Mouse (Mus musculus) neural tube, embryonic 14.5 days (tissue): ENCODE results near the gene Rnasek. TPM values are rescaled to one million over a fixed set of nuclear protein-coding genes. Genes with fewer than 3 reads are reported as not detected.

Experiments used
- ATAC-seq: fragments of 200-750 bp; cut with Nextera tagmentation; 2 replicates; pipeline ENCODE4 v1.8.0; 2017; ENCODE audit warnings: low read depth, mild to moderate bottlenecking, moderate TSS enrichment, moderate library complexity
- H3K27ac ChIP-seq: fragments of 300-500 bp; sonication (generic); 2 replicates; pipeline ENCODE4 v1.5.1; 2014; ENCODE audit warnings: low read depth, mild to moderate bottlenecking, control low read depth, low read length, moderate library complexity, mixed read lengths
- H3K27me3 ChIP-seq: fragments of 300-500 bp; sonication (generic); 2 replicates; pipeline ENCODE4 v1.6.1; 2014; ENCODE audit warnings: low read length; ENCODE audit not compliant: control insufficient read depth, insufficient read depth
- H3K36me3 ChIP-seq: fragments of 300-500 bp; sonication (generic); 2 replicates; pipeline ENCODE4 v1.6.1; 2014; ENCODE audit warnings: low read length, mixed read lengths; ENCODE audit not compliant: control insufficient read depth, insufficient read depth
- H3K4me1 ChIP-seq: fragments of 300-500 bp; sonication (generic); 2 replicates; pipeline ENCODE4 v1.6.1; 2014; ENCODE audit warnings: low read length; ENCODE audit not compliant: control insufficient read depth, insufficient read depth
- H3K4me2 ChIP-seq: fragments of 300-500 bp; sonication (generic); 2 replicates; pipeline ENCODE4 v1.6.1; 2014; ENCODE audit warnings: mild to moderate bottlenecking, low read depth, low read length, control low read depth
- H3K4me3 ChIP-seq: fragments of 300-500 bp; sonication (generic); 2 replicates; pipeline ENCODE4 v1.5.1; 2014; ENCODE audit warnings: low read depth, low read length, control low read depth, mixed read lengths
- H3K9ac ChIP-seq: fragments of 300-500 bp; sonication (generic); replicated peaks from 2 replicates; pipeline ENCODE4 v1.6.1; 2014; ENCODE audit warnings: low read depth, mild to moderate bottlenecking, control low read depth, low read length, mixed read lengths
- H3K9me3 ChIP-seq: fragments of 300-500 bp; sonication (generic); 2 replicates; pipeline ENCODE4 v1.6.1; 2016; ENCODE audit warnings: low read length; ENCODE audit not compliant: control insufficient read depth
- WGBS: fragments of 180-500 bp; shearing (Covaris S2); extraction: QIAGEN DNeasy Blood & Tissue Kit; methylation state at CpG from one replicate; pipeline ENCODE4 v1.1.7; 2014; 5-methylcytosine and 5-hydroxymethylcytosine counted together
- polyA plus RNA-seq: library from polyadenylated mRNA; unstranded; fragments of >200 nt; fragmentation: Nextera tagmentation; extraction: Ambion mirVana; gene quantifications from 2 replicates; pipeline ENCODE4 v1.2.1, GENCODE M21; 2014

Rnasek gene
- polyA plus RNA-seq: 389 and 413 TPM in 2 replicates

DNA sequence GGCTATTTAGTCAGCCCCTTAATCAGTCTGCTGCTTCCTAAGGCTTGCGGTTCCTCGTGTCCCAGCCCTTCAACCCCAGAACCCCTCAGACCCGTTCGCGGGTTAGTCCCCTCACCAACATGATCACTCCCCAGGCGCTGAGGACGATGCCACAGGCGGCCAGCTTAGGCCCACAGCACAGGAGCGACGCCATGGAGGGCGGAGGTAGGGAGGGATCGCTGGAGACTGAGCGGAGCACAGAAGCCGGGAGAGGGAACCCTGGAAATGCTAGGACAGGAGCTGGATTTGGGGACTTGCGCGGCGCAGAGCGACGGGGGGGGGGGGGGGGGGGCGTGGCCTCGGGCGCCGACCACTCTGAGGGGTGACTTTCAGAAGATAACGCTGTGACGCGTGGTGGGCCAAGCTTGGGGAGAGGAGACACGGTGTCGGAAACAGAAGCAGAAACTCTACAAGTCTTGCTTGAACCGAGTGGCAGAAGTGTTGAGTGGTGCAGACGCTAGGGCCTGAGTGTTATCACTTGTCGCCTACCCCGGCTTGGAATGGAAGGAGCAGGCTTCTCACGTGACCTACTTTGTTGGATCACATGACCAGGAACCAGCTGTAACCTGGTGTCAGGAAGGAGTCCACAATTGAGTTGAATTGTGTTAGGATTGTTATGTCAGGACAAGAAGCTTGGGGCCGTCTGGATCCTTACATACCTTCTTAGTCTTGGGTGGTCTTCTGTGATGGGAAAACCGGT is at the start of gene Rnasek, which contains the start of gene Gm21988:
TSS of gene Rnasek (minus strand) at position 302 of the 739 bp plus-strand sequence.
TSS of gene Gm21988 (minus strand) at position 290 of the 739 bp plus-strand sequence.
- under 1% methylated on average over 29 of the region's 35 CpGs for WGBS

DNA sequence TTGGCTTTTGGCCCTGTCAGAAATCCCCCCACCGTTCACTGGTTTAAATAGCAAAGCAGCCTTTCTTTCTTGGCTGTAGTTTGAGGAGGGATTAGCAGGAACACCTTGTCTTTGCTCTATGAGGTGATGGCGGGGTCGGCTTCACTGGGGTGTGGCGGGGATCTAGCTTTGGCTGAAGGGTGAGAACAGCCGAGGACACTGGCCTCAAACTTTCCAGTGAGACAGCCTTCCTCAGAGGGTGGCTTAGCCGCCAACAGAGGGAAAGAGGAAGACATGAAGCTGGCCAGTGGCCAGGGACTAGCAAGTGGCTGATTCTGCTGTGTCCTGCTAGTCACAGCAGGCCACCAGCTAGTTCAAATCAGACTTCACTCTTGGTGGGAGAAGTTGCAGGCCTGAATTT is 49.6 kb upstream of the Rnasek start:
- no peak overlapping the region for H3K27ac ChIP-seq
- no peak overlapping the region for H3K4me2 ChIP-seq
- WGBS: 55% methylated on average over 6 of the region's 6 CpGs
- H3K9me3 ChIP-seq: no peaks in the 10 kb centered on the region
- H3K36me3 ChIP-seq: no peaks in the 10 kb centered on the region
- H3K27me3 ChIP-seq: no peaks in the 10 kb centered on the region
- H3K9ac ChIP-seq: no peak overlapping the region
- H3K4me1 ChIP-seq: no peaks in the 10 kb centered on the region
- H3K4me3 ChIP-seq: no peak overlapping the region
- no peak for ATAC-seq

More for the DNA sequence above, at the start of gene Rnasek, which contains the start of gene Gm21988:
- Histone ChIP-seq H3K27me3 (no peaks in the 10 kb centered on the region), H3K9me3 (no peaks in the 10 kb centered on the region), H3K4me3 (peak within 1 kb of the TSS; percentile 93), H3K4me2 (peak within 1 kb of the TSS; percentile 99), H3K27ac (peak within 1 kb of the TSS; percentile 80), H3K36me3 (peaks cover 9% of the 10 kb centered on the region; the same call in 1 of the 2 replicates), H3K9ac (peak within 1 kb of the TSS; percentile 85), H3K4me1 (peaks cover 27% of the 10 kb centered on the region)
- ATAC-seq: peak; percentile 44

- no peak overlapping the region for H3K4me3 ChIP-seq
- H3K4me1 ChIP-seq: no peaks in the 10 kb centered on the region
- H3K9me3 ChIP-seq: no peaks in the 10 kb centered on the region
- no peaks in the 10 kb centered on the region for H3K27me3 ChIP-seq
- H3K4me2 ChIP-seq: no peak overlapping the region
- H3K9ac ChIP-seq: no peak overlapping the region
- no peaks in the 10 kb centered on the region for H3K36me3 ChIP-seq
- H3K27ac ChIP-seq: no peak overlapping the region
- 83% methylated on average over 10 of the region's 10 CpGs for WGBS
- no peak for ATAC-seq
Observed at GRCm38 (mm10) chr11:70288102-70288501, 48.5 kb upstream of the Rnasek start.

GRCm38 (mm10) chr11:70285686-70286085 is 46.0 kb upstream of the Rnasek start:
- no peak overlapping the region for H3K4me2 ChIP-seq
- H3K36me3 ChIP-seq: no peaks in the 10 kb centered on the region
- ATAC-seq: no peak
- H3K27me3 ChIP-seq: no peaks in the 10 kb centered on the region
- H3K9me3 ChIP-seq: no peaks in the 10 kb centered on the region
- H3K27ac ChIP-seq: no peak overlapping the region
- WGBS: 76% methylated on average over 5 of the region's 5 CpGs
- no peak overlapping the region for H3K9ac ChIP-seq
- H3K4me3 ChIP-seq: no peak overlapping the region
- H3K4me1 ChIP-seq: no peaks in the 10 kb centered on the region

DNA sequence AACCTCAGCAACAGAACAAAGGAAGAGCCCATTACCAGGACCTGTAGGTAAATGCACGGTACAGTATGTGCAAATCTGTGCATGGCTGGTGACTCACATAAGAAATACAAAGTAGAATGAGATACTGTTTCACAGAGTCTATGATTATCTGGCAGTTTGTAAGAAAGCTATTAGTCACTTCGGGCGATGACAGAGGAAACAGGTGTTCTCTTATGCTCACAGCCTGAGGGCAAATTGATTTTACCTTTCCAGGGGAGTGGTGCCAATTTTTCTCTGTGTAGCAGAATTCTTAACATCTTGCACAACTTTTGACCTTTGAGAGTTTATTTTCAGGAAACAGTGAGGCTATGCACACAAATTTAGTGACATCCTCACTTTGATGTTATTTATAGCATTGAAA is 45.1 kb upstream of the Rnasek start:
- Histone ChIP-seq H3K9ac (no peak overlapping the region), H3K27me3 (no peaks in the 10 kb centered on the region), H3K27ac (no peak overlapping the region), H3K4me2 (no peak overlapping the region), H3K4me1 (no peaks in the 10 kb centered on the region), H3K4me3 (no peak overlapping the region), H3K9me3 (no peaks in the 10 kb centered on the region), H3K36me3 (no peaks in the 10 kb centered on the region)
- WGBS: 83% methylated on average over 3 of the region's 3 CpGs
- ATAC-seq: no peak

- no peak overlapping the region for H3K27ac ChIP-seq
- ATAC-seq: no peak
- H3K4me3 ChIP-seq: no peak overlapping the region
- no peak overlapping the region for H3K9ac ChIP-seq
- no peaks in the 10 kb centered on the region for H3K9me3 ChIP-seq
- no peaks in the 10 kb centered on the region for H3K27me3 ChIP-seq
- H3K4me2 ChIP-seq: no peak overlapping the region
- H3K36me3 ChIP-seq: no peaks in the 10 kb centered on the region
- 90% methylated on average over 4 of the region's 4 CpGs for WGBS
- no peaks in the 10 kb centered on the region for H3K4me1 ChIP-seq
Observed at GRCm38 (mm10) chr11:70283666-70284065, 44.0 kb upstream of the Rnasek start.

GRCm38 (mm10) chr11:70280441-70280840 is 40.8 kb upstream of the Rnasek start:
- 77% methylated on average over 3 of the region's 3 CpGs for WGBS
- no peak for ATAC-seq
- H3K4me2 ChIP-seq: no peak overlapping the region

GRCm38 (mm10) chr11:70278961-70279360 is 39.3 kb upstream of the Rnasek start:
- H3K36me3 ChIP-seq: no peaks in the 10 kb centered on the region
- H3K4me2 ChIP-seq: no peak overlapping the region
- no peak overlapping the region for H3K9ac ChIP-seq
- H3K9me3 ChIP-seq: no peaks in the 10 kb centered on the region
- H3K27me3 ChIP-seq: no peaks in the 10 kb centered on the region
- no peak for ATAC-seq
- no peak overlapping the region for H3K27ac ChIP-seq
- no peak overlapping the region for H3K4me3 ChIP-seq
- 78% methylated on average over 3 of the region's 3 CpGs for WGBS
- no peaks in the 10 kb centered on the region for H3K4me1 ChIP-seq

More at GRCm38 (mm10) chr11:70280441-70280840, 40.8 kb upstream of the Rnasek start:
- H3K36me3 ChIP-seq: no peaks in the 10 kb centered on the region
- H3K27ac ChIP-seq: no peak overlapping the region
- H3K4me1 ChIP-seq: no peaks in the 10 kb centered on the region
- no peaks in the 10 kb centered on the region for H3K9me3 ChIP-seq
- H3K27me3 ChIP-seq: no peaks in the 10 kb centered on the region
- no peak overlapping the region for H3K9ac ChIP-seq
- no peak overlapping the region for H3K4me3 ChIP-seq

- Histone ChIP-seq H3K27ac (no peak overlapping the region), H3K4me2 (no peak overlapping the region), H3K4me3 (no peak overlapping the region), H3K4me1 (no peaks in the 10 kb centered on the region), H3K9me3 (no peaks in the 10 kb centered on the region), H3K9ac (no peak overlapping the region), H3K27me3 (no peaks in the 10 kb centered on the region), H3K36me3 (no peaks in the 10 kb centered on the region)
- no peak for ATAC-seq
- WGBS: 86% methylated on average over 7 of the region's 7 CpGs
Observed at GRCm38 (mm10) chr11:70271641-70272040, 32.0 kb upstream of the Rnasek start.
